Comparison of ENCODE assay signal across 24 mouse cellular contexts in the genomic region with DNA sequence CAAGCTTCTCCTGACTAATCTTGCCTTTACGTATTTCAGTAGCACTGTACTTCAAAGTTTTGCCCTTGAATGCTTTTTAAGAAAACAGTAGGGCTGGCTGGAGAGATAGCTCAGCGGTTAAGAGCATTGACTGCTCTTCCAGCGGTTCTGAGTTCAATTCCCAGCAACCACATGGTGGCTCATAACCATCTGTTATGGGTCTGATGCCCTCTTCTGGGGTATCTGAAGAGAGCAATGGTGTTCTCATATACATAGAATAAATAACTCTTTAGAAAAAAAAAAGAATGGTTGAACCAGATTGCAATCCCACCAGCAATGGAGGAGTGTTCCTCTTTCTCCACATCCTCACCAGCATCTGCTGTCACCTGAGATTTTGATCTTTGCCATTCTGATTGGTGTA.
A peak's percentile ranks its signal among the peaks of the same experiment; 100 is the strongest.
DNase-seq lines count a peak whose midpoint lies in the region; ATAC-seq and TF ChIP-seq lines count a peak whose summit lies in the region.
"Had no signal": no experiment of that assay in that cellular context is flagged by ENCODE, and none has a peak within 500 bp of the region (broad histone marks: within the 10 kb centered on the region; RNA-seq: fewer than 3 reads in every experiment).

No protein-coding gene starts in this region.

- H3K9me3 ChIP-seq in CH12.LX (replicated peaks; ENCODE audit: low read length) = no peaks in the 10 kb centered on the region
- H3K9me3 ChIP-seq in midbrain, embryonic 11.5 days (ENCODE audit: control insufficient read depth, low read length) = no peaks in the 10 kb centered on the region
- H3K9me3 ChIP-seq in forebrain, embryonic 11.5 days (ENCODE audit: control insufficient read depth, low read length) = no peaks in the 10 kb centered on the region

- CTCF ChIA-PET in Patski (lab: Charles Lee) = interaction anchor here (0.9 to 1.7 kb wide), 4 partner anchors 20 to 197 kb away, joined by 3 to 5 read pairs (median 4); no protein-coding TSS in a partner anchor

- TF ChIP-seq CTCF in CH12.LX (conservative IDR thresholded peaks at IDR 0.05 in 1 of 2, IDR thresholded peaks at IDR 0.05 in 1 of 2; ENCODE audit: low read depth in 2 of 2, low read length in 2 of 2) (peak in 1 of 2 experiments; percentile 55; a peak in 2 of 4 replicates), Patski (IDR thresholded peaks at IDR 0.05) (peak; percentile 37)

- WGBS in midbrain, embryonic 11.5 days = 83% methylated on average over 3 of the region's 3 CpGs
- 93% methylated on average over 3 of the region's 3 CpGs for whole genome bisulfite sequencing in forebrain, embryonic 11.5 days

- peak; percentile 32 for DNase-seq in 3T3-L1 (ENCODE audit: low read depth, low spot score)
- DNase-seq in CH12.LX (ENCODE audit: extremely low read depth) = no peak
- DNase-seq in NIH3T3 (ENCODE audit: low read depth) = peak; percentile 22
- no peak for DNase-seq in Patski (ENCODE audit: low read depth, low spot score)
- DNase-seq in midbrain, embryonic 11.5 days (ENCODE audit: low spot score, missing footprints) = no peak
- DNase-seq in forebrain, embryonic 11.5 days (ENCODE audit: low spot score) = no peak
- no peak for DNase-seq in heart, postnatal 25 days (ENCODE audit: low spot score)
- DNase-seq in heart, postnatal 36 days = no peak
- DNase-seq: adrenal gland, adult 2 months; adrenal gland, adult 8-10 months; adrenal gland, postnatal 10 days; adrenal gland, postnatal 14 days; adrenal gland, postnatal 25 days; adrenal gland, postnatal 36 days; B cell, adult 2 months; cerebellum, adult 11 months; cerebellum, adult 11-12 months; cerebellum, adult 18-20 months; cerebellum, adult 2 months; cerebellum, adult 8-10 months; cerebellum, adult 9-10 months had no signal

- no peak for TF ChIP-seq POLR2A in CH12.LX (IDR thresholded peaks at IDR 0.05; ENCODE audit: low read depth, low read length)

- peak; percentile 50 for TF ChIP-seq RAD21 in CH12.LX (IDR thresholded peaks at IDR 0.05; ENCODE audit: low read depth, low read length)

- peaks cover 0 to 9% of the 10 kb centered on the region in 2 experiments; a peak in 1 of 4 replicates for H3K4me1 ChIP-seq in CH12.LX (ENCODE audit: control insufficient read depth in 1 of 2, insufficient read depth in 2 of 2)
- H3K4me1 ChIP-seq in midbrain, embryonic 11.5 days (ENCODE audit: control insufficient read depth, insufficient read depth, low read length) = no peaks in the 10 kb centered on the region
- no peaks in the 10 kb centered on the region for H3K4me1 ChIP-seq in forebrain, embryonic 11.5 days (replicated peaks; ENCODE audit: control insufficient read depth, insufficient read depth, low read length)

- dilution Hi-C loops in CH12.LX (cut with MboI; ENCODE audit: extremely low pct_ligation_motif_present, extremely low pct_unique_long_range_greater_than_20kb, low sequenced_read_pairs) = no loop called here

- no peaks in the 10 kb centered on the region for H3K36me3 ChIP-seq in CH12.LX (replicated peaks in 1 of 2; ENCODE audit: control insufficient read depth in 1 of 2, insufficient read depth in 1 of 2, low read length in 1 of 2)
- H3K36me3 ChIP-seq in midbrain, embryonic 11.5 days (ENCODE audit: control insufficient read depth, insufficient read depth, low read length) = no peaks in the 10 kb centered on the region
- H3K36me3 ChIP-seq in forebrain, embryonic 11.5 days (ENCODE audit: control insufficient read depth, insufficient read depth, low read length) = no peaks in the 10 kb centered on the region
- H3K36me3 ChIP-seq: G1E had no signal

- no peaks in the 10 kb centered on the region for H3K27me3 ChIP-seq in CH12.LX (replicated peaks)
- H3K27me3 ChIP-seq in Patski = peaks cover under 1% of the 10 kb centered on the region
- H3K27me3 ChIP-seq in midbrain, embryonic 11.5 days (ENCODE audit: control insufficient read depth, insufficient read depth, low read length) = no peaks in the 10 kb centered on the region
- H3K27me3 ChIP-seq in forebrain, embryonic 11.5 days (ENCODE audit: control insufficient read depth, insufficient read depth, low read length) = no peaks in the 10 kb centered on the region

- no peak for TF ChIP-seq EP300 in CH12.LX (IDR thresholded peaks at IDR 0.05; ENCODE audit: low read length)

- in situ Hi-C loops in CH12.LX (cut with MboI; ENCODE audit: low pct_ligation_motif_present, low pct_unique_long_range_greater_than_20kb, low sequenced_read_pairs) = no loop called here
- in situ Hi-C loops in Patski (cut with MboI; ENCODE audit: low pct_unique_long_range_greater_than_20kb) = no loop called here

- no peak overlapping the region for H3K4me3 ChIP-seq in CH12.LX (replicated peaks in 1 of 3; ENCODE audit: low read depth in 2 of 3, low read length in 2 of 3, poor library complexity in 1 of 3)
- H3K4me3 ChIP-seq in midbrain, embryonic 11.5 days (ENCODE audit: low read depth, low read length) = no peak overlapping the region
- H3K4me3 ChIP-seq in forebrain, embryonic 11.5 days (ENCODE audit: low read depth, low read length) = no peak overlapping the region

- no peak overlapping the region for H3K9ac ChIP-seq in CH12.LX (ENCODE audit: insufficient read depth, low read depth)
- no peak overlapping the region for H3K9ac ChIP-seq in midbrain, embryonic 11.5 days (ENCODE audit: low read length)
- H3K9ac ChIP-seq in forebrain, embryonic 11.5 days (ENCODE audit: low read length) = no peak overlapping the region

- ATAC-seq in Patski = no peak
- no peak for ATAC-seq in midbrain, embryonic 11.5 days (ENCODE audit: low FRiP score)
- ATAC-seq in forebrain, embryonic 11.5 days (replicated peaks; ENCODE audit: low FRiP score) = no peak
- ATAC-seq: activated CD4-positive, CD25-positive, alpha-beta regulatory T cell, adult 4 months; CD4-positive, CD25-positive, alpha-beta regulatory T cell, adult 4 months had no signal

- intact Hi-C loops in heart, postnatal 25 days (cut with DNase I) = no loop called here
- intact Hi-C loops in heart, postnatal 36 days (cut with DNase I) = no loop called here

- no peak overlapping the region for H3K27ac ChIP-seq in CH12.LX (ENCODE audit: insufficient read depth, low read depth)
- H3K27ac ChIP-seq in midbrain, embryonic 11.5 days (ENCODE audit: low read depth, low read length) = no peak overlapping the region
- H3K27ac ChIP-seq in forebrain, embryonic 11.5 days (ENCODE audit: low read depth, low read length) = no peak overlapping the region

- no peak overlapping the region for H3K4me2 ChIP-seq in CH12.LX (ENCODE audit: insufficient read depth, low read depth, poor library complexity, severe bottlenecking)
- H3K4me2 ChIP-seq in midbrain, embryonic 11.5 days = no peak overlapping the region
- no peak overlapping the region for H3K4me2 ChIP-seq in forebrain, embryonic 11.5 days (ENCODE audit: low read depth, low read length, severe bottlenecking)

- H3K79me2 ChIP-seq in CH12.LX (replicated peaks; ENCODE audit: control insufficient read depth, extremely low read depth, insufficient read depth, poor library complexity, severe bottlenecking) = no peaks in the 10 kb centered on the region

- POLR2A ChIA-PET in Patski (lab: Charles Lee) = no interaction called here

TF ChIP-seq in CH12.LX, 34 proteins besides CTCF, POLR2A, EP300 and RAD21:
- TF ChIP-seq HCFC1 (IDR thresholded peaks at IDR 0.05; ENCODE audit: low read depth, low read length) (no peak), SMC3 (IDR thresholded peaks at IDR 0.05; ENCODE audit: low read depth, low read length) (peak; percentile 47), MYC (IDR thresholded peaks at IDR 0.05; ENCODE audit: low read depth, low read length) (0 out of 2 replicates have a peak, but pooled peaks have one; percentile 56)
TF ChIP-seq in CH12.LX: peak in this region for 2.

Comparison
In these comparisons a context has a peak if more than half of its experiments do, and no peak if none do; other contexts are left out.
1. DNase-seq: peak in 3T3-L1 (single experiment) and NIH3T3 (single experiment); none in CH12.LX (single experiment), Patski (single experiment), midbrain, embryonic 11.5 days (single experiment), forebrain, embryonic 11.5 days (single experiment), heart, postnatal 25 days (single experiment) and heart, postnatal 36 days (0 of 2).